Mouse (Mus musculus): Measurements from ENCODE around the gene Hspa4.
A peak's percentile ranks its signal among the peaks of the same experiment; 100 is the strongest.
"Not testable (repeated sequence)": the region's sequence is repeated elsewhere in the genome, so short reads cannot be mapped to it uniquely, and the experiment has no call there.

Gene Hspa4

DNA sequence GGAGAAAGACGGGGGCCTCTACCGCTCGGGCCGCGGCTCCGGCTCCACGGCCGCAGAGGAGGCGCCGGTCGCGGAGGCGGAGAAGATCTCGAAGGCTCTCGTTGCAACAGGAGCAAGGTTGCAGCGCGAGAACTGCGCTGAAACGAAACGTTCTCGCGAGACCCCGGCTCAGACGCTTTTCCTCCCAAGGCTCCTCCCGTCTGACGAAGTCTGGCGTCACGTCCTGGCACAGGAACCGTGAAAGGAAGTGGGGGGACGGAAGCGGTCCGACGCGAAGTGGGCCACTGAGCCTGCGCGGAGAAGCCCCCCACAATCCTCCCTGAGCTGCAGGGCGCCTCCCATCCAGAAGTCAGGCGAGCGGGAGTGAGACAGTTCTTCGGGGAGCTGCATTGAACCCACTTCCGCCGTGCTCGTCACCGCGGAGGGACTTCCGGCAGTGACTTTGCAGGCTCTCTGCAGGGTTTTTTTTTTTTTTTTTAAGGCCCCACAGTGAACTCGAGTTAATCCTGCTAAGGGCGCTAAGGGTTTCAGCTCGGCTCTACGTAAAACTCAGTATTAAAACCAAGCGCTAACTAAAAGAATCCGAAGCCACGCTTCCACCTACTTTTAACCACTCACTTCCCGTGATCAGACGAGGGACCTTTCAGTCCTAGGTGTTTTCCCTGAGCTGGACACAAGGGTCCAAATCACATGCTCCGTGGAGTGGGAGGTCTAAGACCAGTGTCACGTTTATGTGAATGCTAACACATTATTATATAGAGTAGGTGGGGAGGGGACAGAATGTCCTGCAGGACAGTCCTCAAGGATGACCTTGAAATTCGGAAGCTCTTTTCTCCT is at the start of gene Hspa4:
Gene Hspa4 (minus strand): TSS at position 128 of the 837 bp plus-strand sequence.
- DNase-seq (ENCODE audit: low spot score) = peak; percentile 99

DNA sequence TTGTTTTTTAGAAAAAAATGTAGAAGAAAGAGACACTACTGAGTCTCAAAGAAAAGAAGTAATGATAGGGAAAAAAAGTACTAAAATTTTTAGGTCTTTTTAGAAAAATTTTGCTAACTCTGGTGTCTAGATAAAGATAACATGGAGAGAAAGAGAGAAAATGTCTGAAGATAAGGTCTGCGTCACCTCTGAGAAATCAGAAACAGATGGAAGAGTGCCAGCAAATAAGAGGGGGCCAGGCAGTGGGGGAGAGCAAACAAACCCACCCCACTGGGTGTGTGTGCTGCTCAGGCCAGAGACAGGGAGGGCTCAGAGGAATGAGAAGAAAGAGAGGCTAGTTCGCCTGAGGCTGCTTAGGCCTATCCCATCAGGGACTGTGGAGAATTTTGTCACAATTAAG is 45.5 kb upstream of the Hspa4 start:
- no peak for DNase-seq (ENCODE audit: low spot score)

DNA sequence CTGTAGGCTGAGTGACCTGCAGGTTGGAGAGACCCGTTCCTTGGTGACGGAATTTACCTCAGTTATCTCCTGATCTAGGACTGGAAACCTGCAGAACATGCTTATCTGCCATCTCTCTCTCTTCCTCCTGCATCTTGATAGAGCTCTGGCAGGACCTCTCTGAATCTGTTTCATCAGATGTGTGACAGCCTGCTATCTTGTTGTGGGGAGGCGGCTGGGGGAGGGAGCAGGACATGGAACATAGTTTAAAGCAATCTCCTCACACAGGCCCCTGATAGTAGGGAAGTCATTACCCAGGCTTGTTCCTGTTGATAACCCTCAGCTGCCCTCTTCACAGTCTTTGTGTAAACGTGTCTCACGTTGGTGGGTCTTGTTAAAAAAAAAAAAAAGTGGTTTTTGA is 45.1 kb upstream of the Hspa4 start:
- DNase-seq (ENCODE audit: low spot score) = no peak

DNA sequence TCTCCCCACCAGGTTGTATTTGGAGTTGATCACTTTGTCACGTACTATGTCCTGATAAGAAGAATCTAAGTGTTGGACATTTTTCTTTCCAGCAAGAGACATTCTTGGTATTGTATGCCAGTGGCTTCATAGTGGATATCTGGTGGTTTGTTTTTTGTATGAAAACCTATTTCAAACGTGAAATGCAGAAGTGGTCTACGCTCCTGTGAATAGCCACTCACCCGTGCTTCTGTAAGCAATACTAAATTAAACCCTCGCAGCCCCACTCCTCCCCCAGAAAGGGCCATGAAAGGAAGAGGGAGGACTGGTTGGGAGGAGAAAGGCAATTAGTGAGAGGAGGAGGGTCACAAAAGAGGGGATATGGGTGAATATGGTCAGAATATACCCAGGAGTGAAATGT is 42.5 kb upstream of the Hspa4 start:
- DNase-seq (ENCODE audit: low spot score) = no peak

DNA sequence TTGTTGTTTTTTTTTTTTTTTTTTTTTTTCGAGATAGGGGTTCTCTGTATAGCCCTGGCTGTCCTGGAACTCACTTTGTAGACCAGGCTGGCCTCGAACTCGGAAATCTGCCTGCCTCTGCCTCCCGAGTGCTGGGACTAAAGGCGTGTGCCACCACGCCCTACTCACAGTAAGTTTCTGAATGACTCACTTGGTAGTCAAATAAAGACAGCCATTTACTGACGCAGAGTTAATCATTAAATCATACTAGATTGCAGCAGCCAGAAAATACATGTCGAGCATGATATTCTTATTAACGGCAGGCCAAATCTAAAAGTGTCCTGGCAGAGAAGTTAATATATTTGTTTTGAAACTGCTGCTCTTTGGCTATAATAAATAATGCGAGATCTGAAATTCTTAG is 40.8 kb upstream of the Hspa4 start:
- DNase-seq (ENCODE audit: low spot score) = not testable (repeated sequence)

DNA sequence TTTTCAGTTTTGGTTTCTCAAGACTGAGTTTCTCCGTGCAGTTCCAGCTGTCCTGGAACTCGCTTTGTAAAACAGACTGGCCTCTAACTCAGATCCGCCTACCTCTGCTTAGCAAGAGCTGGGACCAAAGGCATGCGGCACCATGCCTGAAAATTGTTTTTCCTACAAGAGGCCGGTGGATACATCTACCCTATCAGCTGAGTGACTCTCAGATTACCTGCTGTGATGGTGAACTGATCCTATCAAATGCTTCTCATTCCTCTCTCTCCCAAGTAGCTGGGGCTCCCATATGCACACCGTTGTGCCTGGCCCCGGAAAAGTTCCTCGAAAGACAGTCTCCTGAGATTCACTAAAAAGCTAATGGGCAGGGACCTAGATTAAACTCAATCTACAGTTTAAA is 37.4 kb upstream of the Hspa4 start:
- DNase-seq (ENCODE audit: low spot score) = no peak

DNA sequence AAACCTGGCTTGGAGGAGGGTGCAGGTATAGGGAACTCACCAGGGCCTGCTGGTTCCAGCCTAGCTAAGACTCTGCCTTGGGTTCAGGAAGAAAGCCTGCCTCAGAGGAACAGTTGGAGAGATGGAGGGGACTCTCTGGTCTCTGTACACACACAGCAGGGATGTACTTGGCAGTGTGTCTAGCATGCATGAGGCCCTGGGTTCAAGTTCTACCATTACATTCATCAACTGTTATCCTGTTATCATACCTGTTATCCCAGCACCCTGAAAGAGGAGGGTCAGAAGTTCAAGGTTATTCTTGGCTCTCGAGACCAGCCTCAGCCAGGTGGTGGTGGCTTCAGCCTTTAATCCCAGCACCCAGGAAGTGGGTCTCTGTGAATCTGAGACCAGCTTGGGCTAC is 36.7 kb upstream of the Hspa4 start:
- no peak for DNase-seq (ENCODE audit: low spot score)

DNA sequence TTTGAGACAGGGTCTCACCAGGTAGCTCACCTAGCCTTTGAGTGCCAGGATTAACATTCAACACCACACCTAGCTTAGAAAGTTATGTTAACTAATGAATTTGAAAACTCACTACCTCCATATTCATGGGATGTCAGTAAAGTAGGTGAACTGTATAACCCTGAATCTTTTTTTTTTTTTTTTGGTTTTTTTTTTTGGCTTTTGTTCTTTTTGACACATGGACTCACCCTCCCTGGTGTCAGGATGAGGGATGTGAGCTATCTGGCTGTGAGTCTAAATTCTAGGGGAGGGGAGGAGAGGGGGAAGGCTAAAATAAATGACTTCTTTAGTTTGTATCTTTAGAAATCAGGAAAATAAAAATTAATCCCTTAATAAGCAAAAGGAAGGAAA is 35.9 kb upstream of the Hspa4 start:
- no peak for DNase-seq (ENCODE audit: low spot score)

DNA sequence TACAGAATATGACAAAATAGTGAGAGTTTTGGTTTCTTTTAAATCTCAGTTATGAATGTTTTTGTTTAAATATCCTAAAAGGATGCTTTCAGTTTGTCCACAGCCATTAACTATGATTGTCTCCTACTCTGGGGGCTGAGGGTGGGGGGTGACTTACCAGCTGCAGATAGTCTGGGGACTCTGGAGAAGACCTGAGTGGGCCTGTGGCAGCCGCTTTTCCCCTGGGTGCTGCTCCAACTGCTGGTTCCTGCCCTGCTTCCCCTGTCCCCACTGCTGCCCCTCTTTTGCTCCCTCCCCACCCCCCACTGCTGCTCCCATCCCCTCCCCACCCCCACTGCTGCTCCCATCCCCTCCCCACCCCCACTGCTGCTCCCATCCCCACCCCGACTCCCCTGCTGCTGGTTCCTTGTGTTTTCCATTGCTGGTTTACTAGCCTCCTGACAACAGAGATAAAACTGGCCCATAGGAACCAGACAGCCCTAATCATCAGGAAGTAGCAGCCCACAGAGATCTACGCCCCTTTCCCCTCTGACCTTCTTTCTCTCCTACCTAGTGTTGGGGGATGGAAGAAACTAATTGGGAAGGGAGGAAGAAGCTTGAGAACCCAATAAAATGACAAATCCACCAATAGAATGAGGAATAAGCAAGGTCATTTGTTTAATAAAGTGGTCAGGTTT is 35.4 kb upstream of the Hspa4 start:
- DNase-seq (ENCODE audit: low spot score) = no peak

DNA sequence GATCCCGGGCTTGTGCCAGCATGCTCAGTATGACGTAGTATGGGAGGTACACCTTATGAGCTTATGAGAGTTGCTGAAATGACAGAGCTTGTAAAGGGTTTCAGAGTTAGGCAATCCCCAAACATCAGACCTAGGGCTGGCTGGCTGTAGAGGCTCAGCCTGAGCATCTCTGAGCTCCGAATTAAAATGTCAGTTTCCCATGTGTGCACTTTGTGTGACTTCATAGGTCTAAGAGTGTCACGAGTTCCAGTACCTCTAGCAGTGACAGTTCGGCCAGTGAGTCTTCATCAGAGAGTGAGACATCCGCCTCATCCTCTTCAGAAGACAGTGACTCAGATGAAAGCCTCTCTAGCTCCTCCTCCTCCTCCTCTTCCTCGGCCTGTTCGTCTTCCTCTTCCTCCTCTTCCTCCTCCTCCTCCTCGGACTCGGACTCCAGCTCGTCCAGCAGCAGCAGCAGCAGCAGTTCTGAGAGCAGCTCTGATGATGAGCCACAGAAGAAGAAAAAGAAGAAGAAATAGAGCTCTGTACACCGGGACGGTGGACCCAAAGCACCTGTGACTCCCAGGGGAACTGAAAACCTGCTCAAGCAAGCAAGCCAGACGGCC is 31.9 kb upstream of the Hspa4 start:
- no peak for DNase-seq (ENCODE audit: low spot score)

DNA sequence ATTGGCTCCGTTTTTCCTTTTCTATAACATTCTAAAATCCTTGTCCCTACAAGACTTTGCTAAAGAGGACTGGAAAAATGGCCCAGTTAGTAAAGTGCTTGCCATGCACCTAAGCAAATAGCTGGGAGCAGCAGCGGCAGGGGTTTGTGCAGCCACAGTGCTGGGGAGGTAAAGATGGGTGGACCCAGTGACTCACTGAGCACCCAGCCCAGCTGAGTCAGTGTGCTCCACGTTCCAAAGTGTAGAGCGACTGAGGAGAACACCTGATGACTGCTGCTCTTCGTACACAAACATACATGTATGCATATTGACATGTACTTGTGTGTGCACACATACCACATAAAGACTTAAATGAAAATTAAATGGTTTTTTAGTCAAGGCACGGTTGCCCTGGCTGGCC is 30.9 kb upstream of the Hspa4 start:
- no peak for DNase-seq (ENCODE audit: low spot score)

DNA sequence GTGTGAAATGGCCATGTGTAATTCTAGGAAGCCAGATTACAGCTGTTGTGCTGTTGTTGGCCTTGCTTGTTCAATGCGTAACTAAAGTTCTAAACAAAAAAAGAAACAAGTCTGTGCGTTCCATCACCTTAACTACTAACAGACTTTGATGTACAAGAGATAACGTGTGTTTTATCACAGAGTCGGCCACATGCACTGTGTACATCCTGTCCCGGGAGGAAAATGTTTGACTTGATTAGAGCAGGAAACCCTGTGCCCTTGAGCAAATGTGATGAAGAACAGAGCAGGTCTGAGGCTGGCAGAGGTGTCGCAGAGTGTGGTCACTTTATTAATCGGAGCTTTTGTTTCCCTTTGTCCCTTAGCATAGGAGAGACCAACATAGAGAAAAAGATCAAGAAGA is 30.1 kb upstream of the Hspa4 start:
- DNase-seq (ENCODE audit: low spot score) = no peak

DNA sequence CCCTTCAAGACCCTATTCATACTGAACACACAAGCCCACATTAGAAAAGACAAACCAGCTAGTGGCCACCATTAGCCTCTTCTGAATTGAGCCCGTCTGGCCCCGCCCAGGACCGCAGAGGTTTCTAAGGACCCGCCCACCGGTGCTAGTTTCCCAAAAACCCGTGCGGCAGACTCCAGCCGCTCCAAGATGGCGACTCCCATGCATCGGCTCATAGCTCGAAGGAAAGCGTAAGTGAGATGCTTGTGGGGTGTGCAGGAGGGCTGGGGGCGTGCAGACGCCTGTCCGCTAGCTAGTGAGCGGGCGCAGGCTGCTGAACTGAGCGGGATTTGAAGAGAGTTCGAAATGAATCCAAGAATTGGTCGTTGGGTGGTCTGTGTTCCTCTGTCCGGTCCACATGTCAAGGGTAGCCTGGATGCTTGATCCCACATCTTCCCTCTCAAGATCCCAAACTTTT is 24.3 kb upstream of the Hspa4 start, which contains the start of gene Zcchc10:
Gene Zcchc10 (plus strand): TSS at position 168 of the 457 bp plus-strand sequence.
- DNase-seq (ENCODE audit: low spot score) = peak; percentile 92

DNA sequence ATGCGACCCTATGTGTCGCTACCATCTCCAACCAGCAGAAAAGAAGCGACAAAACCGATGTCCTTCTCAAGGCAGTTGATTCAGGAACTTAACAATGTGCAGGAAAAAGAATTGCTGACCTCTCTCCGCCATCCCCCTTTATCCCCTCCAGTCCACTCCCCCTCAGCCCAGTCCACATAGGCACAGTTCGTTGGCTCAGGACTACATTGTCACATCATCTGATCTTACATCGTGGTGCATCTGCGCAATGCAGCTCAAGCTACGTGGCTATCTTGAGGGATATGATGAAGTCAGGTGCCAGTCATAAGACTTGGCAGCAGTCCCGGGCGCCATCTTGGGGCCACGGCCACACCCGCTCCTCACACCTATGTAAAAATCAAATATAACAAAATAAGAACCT is 19.6 kb upstream of the Hspa4 start:
- not testable (repeated sequence) for DNase-seq (ENCODE audit: low spot score)

DNA sequence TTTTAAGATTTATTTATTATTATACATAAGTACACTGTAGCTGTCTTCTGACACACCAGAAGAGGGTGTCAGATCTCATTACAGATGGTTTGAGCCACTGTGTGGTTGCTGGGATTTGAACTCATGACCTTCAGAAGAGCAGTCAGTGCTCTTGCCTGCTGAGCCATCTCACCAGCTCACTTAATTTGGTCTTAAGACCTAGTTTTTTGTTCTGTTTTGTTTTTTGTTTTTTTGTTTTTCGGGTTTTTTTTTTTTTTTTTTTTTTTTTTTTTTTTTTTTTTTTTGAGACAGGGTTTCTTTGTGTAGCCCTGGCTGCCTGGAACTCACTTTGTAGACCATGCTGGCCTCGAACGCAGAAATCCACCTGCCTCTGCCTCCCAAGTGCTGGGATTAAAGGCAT is 18.3 kb upstream of the Hspa4 start:
- not testable (repeated sequence) for DNase-seq (ENCODE audit: low spot score)

DNA sequence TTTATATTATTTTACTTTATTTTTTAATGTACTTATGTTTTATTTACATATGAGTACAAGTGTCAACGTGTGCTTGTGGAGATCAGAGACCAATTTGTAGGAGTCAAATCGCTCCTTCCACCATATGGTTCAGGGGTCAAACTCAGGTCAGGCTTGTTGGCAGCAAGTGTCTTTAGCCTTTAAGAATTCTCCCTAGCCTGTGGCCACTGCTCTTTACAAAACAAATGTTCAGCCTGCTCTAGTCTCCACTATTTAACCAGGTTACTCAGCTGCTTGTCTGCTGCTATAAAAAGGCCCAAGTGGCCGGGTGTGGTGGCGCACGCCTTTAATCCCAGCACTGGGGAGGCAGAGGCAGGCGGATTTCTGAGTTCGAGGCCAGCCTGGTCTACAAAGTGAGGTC is 17.8 kb upstream of the Hspa4 start:
- no peak for DNase-seq (ENCODE audit: low spot score)

DNA sequence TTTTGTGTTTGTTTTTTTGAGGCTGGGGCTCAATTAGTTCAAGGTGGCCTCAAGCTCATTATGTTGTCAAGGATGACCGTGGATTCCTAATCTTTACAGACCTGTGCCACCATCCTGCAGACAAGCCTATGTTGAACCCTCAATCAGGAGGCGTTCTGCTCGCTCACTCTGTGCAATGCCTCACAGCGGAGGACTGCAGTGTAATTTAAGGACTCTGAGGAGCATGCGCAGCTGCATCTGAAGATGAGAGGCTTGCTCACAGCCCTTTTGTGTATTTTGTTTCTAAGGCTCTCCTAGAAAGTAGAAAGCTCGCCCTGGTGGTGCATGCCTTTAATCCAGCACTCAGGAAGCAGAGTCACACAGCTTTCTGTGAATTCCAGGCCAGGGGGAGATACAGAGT is 16.7 kb upstream of the Hspa4 start:
- DNase-seq (ENCODE audit: low spot score) = no peak

DNA sequence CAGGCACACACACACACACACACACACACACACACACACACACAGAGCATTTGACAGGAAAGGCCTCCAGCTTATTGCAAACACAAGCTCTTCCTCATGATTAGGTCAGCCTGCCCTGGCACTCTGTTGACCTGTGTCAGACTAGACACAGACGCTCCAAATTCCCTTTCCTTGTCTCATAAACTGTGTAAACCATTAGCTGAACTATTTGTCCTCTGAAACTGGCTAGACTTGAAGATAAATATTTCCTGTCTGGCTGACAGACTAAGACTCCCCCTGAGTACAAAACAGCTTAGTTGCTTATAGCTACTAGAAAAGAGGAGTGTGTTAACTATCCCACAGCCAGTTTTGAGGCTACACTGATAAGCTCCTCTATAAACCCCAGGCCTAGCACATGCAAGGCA is 14.5 kb upstream of the Hspa4 start:
- no peak for DNase-seq (ENCODE audit: low spot score)

DNA sequence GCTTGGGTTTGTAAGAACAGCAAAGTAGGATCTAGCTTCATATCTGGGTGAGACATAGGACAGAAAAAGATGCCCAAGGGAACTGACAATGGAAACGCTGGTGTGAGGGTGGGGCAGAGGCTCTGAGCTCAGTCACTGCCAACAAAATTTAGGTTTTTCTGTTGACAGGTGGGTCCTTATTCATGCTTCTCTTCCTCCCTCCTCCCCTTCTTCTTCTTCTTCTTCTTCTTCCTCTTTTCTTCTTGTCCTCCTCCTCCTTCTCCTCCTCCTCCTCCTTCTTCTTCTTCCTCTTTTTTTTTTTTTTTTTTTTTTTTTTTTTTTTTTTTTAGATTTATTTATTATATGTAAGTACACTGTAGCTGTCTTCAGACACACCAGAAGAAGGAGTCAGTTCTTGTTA is 12.6 kb upstream of the Hspa4 start:
- not testable (repeated sequence) for DNase-seq (ENCODE audit: low spot score)

DNA sequence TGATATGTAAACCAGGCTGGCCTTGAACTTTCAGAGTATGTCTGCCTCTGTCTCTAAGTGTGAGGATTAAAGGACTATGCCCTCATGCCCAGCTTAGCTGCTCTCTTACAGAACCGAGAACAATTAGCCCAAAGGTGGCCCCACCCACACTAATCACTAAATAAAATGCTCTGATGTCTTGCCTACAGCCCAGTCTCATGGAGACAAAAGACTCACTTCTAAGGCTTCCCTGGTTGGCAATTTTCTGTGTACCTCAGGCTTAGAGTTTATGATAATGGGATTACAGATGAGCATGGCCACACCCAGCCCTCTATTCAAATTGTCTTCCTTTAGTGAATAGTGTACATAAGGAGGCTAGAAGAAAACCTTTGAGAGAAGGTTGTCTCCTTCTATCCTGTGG is 11.1 kb upstream of the Hspa4 start:
- DNase-seq (ENCODE audit: low spot score) = no peak

DNA sequence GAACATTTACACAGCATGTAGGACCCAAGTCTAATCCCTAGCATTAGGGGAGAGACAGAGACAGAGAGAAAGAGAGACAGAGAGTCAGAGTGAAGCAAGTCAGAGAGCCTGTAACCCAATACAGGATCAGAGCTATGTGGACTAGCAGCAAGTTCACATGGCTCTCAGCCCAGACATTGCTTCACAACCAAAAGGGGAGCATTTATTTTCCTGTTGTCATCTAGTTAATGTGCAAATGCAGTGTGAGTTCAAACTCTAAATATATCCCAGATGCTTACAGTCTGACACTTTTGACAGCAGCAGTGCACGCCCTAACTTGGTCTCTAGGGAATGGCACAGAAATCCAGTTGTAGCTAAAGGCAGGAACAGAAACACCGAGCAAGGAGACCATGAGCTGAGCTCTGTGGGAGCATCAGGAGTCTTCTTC is 8.6 kb upstream of the Hspa4 start:
- DNase-seq (ENCODE audit: low spot score) = no peak

DNA sequence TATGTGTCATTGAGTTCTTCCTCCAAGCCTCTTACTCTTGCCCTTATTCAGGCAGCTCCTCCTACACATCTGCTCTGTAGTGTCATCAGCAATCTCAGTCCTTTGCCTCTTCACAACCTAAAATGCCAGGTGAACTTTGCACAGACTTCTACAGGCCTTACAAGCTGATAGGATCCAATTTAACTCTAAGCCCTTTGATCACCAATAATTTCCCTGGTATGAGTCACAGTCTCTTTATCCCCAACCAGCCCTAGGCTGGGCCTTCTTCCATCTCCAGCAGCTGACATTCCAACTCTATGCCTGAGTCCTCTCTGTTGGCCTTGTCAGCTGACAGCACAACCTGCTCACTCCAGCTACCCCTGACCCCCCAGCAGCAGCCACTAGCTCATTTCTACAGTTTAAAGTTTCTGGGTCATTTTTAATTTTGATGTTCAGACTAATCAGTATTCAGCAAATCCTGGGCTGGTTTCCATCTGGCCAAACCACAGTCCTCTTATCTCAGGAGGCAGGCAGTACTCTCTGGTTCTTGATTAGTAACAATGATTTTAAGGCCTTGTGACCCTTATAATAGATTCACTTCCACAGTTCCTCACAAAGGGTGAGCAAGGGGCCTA is 8.1 kb upstream of the Hspa4 start:
- peak; percentile 40 for DNase-seq (ENCODE audit: low spot score)
